Mouse (Mus musculus) monocyte, adult 59 days (primary cell): ENCODE measurements around the gene Fbxo28. TPM values are rescaled to one million over a fixed set of nuclear protein-coding genes. Genes with fewer than 3 reads are reported as not detected.

Source experiments
- total RNA-seq, 2 experiments: library from RNA; stranded (reverse); gene quantifications; one replicate each; pipeline ENCODE4 v1.2.4; 2023

Gene Fbxo28
- 10 to 100 TPM; 43.2 to 49.5 TPM for total RNA-seq

GRCm38 (mm10) chr1:182340821-182341781 lies at the start of gene Fbxo28:
Fbxo28 (minus strand) TSS chr1:182341629.

GRCm38 (mm10) chr1:182282091-182283075 lies 59.0 kb downstream of the Fbxo28 start, which contains the start of gene Degs1:
Degs1 (minus strand) TSS chr1:182282804.

Other genes with a start within 250 kb of the Fbxo28 start
- 10 to 100 TPM; 48.7 to 55.1 TPM for gene Srp9, start 216.9 kb downstream of the Fbxo28 start, total RNA-seq
- not detected for gene Vmn1r1, start 177.1 kb downstream of the Fbxo28 start, total RNA-seq
- gene Degs1, start 58.8 kb downstream of the Fbxo28 start, total RNA-seq: 100 to 1,000 TPM; 222 to 232 TPM
- gene Trp53bp2, start 67.5 kb upstream of the Fbxo28 start, total RNA-seq: 10 to 100 TPM; 21.5 to 22.0 TPM
- gene Capn2, start 176.0 kb upstream of the Fbxo28 start, total RNA-seq: 100 to 1,000 TPM; 195 to 198 TPM
- gene Capn8, start 223.4 kb upstream of the Fbxo28 start, total RNA-seq: not detected